Mouse (Mus musculus) heart, adult 11 months (tissue): ENCODE measurements around the gene Ccdc34.

Experiments
- DNase-seq: peaks from one replicate; pipeline ENCODE4 v3.0.0; 2022

Gene Ccdc34

DNA sequence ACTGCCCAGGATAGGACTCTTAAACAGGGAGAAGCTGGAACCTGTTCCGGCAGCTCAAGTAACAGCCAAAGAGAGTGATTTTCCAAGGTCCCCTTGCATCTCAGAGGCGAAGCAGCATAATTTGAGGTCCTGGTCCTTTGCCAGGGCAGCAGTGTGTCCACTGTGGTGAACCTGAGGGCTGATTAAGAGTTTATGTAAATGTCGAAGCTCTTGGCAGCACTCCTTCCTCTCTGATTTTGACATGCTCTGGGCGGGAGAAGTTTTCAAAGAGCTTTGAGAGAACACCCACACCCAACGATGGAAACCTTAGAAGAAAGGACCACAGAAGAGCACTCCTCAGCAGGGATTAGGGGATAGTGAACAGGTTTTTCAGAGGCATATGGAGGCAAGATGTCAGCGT is 164.6 kb downstream of the Ccdc34 start:
- peak; percentile 85 for DNase-seq

DNA sequence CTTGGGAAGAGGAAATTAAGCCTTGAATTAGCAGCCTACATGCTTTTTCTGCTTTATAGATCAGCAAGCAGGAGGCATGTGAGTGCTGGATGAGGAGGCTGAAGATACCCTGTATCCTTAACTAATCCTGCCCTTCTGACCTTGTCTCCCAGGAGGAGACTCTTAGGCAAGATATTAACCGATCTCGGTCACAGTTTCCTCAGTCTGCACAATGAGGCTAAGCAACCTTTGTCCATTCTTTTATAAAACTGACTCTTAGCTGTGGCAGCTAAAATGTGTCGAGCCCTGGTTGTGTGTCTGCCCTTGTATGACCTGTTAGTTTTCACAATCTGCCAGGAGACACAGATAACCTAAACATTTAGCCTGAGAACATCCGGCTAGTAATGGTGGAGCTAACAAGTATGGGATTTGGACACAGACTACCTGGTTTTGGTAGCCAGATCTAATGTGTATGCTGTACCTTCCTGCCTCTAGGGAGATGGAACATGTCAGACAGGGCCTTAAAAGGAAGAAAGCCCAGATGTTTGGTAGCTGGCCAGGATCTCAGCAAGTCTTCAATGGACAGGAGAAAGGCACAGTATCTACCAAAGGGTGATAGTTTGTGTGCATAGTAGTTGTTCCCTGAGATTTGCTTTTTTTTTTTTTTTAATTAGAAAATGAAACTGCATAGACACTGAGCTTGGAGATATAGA is 165.3 kb downstream of the Ccdc34 start:
- peak; percentile 59 for DNase-seq

DNA sequence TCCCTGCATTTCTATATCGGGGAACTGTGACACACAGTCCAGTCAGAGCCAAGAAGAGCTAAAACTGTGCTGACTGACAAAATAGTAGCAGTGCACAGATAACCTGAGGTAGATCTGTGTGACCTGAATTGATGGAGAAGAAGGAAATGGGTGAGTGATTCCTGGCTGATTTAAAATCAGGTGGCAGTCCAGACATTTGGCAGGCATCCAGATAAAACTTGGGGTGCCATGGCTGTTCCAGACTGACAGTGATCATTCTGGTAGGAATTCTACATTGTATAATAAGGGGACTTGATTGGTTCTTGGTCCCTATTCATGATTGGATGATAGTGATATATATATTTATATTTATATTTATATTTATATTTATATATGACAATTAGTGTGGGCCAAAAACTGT is 166.5 kb downstream of the Ccdc34 start:
- DNase-seq: peak; percentile 39

DNA sequence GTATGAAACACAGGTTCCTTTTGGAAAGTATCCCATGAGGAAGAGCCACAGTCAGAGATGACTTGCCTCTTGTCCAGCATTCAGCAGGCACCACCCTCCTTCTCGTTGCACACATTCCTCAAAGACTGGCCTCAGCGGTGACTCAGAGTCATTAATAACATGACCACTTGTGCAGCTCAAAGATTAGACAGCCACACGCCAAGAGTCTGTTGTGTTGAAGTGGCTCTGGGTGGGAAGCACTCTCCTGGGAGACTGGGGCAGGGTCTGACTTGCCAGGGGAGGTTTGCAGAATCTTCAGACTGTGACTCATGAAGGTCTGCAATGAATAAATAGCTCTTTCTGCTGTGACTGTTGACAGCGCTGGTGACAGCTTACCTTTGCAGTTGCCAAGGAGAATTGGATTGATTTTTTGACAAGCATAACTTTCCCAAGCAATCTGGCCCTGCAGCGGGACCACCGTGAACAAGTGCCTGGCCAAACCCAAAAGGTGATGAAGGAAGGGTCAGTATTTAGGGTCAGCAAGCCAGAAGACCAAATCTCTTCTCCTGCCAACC is 168.9 kb downstream of the Ccdc34 start:
- peak; percentile 95 for DNase-seq

DNA sequence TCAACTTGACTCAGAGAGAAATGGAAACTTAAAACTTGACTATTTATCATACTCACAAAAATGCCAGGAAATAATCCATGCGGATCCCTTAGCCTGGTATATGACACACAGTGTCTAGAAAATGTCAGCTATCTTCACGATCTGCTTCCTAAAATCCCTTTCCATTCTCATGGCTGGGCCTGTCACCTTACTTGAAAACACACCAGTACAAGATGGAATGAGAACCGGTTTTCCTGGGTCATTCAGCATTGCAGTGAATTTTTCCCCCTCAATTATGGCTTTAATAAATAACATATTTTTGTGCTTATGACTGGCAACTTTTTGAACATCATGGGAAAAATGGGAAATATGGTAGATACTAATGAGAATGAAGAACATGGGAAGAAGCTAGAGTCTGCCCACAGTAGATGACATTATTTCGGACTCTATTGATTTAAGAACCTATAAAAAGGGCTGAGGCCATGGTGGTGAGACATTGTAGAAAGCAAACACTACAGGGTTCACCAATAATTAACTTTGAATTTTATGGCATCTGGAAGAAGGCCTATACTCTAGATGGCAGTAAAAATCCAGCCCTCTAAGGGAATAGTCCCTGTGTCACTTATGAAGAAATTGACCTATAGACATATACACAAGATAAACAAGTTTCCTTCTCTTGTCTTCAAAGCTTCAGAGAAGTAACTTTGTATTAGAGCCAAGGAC is 171.2 kb downstream of the Ccdc34 start:
- peak; percentile 66 for DNase-seq

DNA sequence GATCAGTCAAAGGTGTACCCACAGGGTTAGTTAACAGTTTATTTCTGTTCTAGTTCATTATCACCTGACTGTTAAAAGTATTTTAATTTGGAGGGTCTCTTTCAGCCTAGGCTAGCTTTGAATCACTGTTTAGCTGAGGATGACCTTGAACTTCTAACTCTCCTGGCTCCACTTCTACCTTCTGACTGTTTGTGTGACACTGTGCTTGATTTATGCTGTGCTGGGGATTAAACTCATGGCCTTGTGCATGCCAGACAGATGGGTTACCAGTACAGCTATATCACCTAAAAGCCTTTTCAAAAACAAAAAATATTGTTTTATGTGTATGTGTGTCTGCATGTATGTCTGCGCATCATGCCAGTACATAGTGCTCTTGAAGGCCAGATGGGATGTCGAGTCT is 172.8 kb downstream of the Ccdc34 start:
- DNase-seq: peak; percentile 48

DNA sequence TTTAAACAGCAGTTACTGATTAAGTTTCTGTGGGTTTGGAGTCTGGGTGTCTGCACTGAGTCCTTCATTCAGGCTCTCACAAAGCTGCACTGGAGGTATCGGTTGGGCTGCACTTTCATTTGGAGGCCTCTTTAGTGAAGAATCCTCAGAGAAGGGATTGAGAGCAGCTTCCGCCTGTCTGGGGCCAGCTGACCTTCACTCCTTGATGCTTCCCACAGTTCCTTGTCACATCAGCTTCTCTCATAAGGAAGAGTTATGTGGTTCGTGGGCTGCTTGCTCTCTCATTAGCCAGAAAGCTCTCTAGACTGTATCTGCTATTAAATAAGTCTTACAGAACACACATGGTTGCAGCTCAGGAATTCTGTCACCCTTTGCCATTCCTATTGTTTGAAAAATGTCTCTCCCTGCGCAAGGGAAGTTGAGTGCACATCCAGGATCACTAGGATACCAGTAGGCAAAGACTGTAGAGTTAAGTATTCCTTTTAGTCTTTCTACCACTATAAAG is 173.6 kb downstream of the Ccdc34 start:
- peak; percentile 72 for DNase-seq

DNA sequence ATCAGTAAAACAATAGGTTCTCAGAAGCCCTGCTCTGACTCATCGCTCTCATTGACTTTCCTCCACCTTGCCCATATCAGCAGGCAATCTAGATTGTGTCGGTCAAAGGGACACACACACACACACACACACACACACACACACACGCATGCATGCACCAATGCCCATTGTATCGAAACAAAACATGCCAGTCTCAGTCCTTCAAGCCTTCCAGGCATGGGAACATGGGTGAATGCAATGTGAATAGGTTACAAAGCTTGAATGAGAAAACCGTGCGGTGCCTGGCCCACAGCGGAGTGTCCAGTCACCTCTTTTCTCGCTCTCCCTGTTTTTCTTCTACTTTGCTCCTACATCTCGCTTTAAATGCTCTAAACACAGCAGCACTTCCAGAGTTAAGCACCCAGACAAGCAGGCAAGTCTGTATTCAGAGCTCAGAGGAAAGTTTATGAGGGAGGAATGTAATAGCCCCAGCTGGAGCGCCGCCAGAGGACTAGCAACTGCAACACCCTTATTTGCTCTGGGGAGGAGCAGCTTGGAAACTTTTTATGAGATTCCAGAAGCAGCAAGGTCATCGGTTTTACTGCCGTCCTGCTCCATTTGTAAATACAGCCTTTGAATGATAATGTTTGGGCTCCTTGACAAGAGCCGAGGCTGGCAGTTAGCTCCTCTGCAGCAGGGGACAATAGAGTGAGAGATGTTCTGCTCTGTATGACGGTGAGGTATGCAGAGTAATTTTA is 174.5 kb downstream of the Ccdc34 start:
- peak; percentile 93 for DNase-seq

DNA sequence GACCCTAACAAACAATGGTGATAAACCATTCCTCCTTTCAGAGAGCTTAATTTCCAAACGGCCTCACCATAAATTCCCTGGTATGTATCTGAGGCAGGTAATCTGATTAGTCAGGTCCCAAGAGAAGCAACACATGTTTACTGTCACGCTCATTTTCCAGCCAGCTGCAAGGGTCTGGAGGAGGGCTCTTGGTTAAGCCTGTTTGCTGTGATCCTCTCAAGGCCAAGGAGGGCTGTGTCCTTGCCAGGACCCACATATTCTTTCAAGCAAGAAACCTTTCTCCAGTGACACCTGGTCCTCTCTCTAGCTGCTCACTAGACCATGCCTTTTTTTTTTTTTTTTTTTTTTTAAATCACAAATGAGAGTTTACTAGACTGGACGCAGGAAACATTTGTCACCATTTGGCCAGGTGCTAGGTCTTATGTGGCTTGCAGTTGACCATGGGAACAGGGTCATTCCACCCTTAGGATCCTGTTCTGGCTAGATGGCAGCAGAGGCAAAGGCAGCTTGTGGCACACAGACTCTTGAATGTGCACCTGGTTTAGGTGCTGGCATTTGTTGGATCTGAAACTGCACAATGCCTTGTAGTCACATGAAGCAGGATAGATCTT is 175.2 kb downstream of the Ccdc34 start:
- DNase-seq: no peak

DNA sequence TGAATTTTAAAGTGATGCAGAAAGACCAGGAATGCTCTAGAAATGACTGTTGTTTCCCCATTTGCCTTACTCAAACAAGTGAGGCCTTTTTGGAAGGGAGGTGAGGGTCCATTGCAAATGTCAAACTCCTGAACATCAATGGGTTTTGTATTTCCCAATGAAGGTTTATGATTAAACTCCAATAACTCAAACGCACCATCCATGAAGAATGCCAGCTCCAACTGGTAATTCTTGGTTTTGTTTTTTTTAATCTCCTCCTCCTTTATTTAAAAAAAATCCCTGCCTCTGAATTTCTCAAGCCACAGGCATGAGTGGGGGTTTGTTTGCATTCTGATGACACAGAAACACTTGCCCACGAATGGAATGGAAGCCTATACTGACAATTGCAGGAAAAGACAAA is 178.9 kb downstream of the Ccdc34 start:
- DNase-seq: no peak

DNA sequence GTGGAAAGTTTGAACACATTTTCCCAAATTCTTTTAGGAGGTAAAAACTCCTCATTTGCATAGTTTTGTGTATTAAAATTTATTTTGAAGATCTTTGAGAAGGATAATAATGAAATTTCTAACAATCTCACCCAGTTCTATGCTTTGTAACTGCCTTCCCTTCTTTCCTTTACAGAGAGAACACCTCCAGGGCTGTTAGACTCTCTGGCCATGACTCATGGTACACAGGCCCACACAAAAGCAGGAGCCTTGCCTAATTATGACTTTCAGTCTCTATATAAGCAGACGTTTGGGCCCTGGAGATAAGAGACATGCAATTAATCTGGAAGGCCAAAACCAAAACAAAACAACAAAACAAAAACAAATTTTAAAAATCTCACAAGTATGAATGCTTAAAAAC is 182.0 kb downstream of the Ccdc34 start:
- DNase-seq: peak; percentile 27

DNA sequence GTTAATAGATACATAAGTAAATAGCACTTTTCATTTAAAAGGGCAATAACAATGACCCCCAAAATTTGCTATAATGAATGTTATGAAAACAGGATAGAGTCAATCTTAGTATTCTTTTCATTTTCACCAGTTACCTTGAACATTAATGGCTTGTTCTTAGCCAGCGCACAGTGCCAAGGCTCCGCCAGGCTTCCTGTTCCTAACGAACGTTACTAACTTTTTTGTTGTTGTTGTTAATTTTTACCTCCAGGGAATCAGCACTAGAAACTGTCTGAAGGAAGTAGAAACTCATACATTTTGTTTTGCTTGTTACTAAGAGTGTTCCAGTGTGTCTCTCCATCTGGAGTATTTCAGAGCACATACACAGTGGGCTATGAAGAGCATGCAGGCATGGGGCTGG is 184.2 kb downstream of the Ccdc34 start:
- DNase-seq: peak; percentile 22

DNA sequence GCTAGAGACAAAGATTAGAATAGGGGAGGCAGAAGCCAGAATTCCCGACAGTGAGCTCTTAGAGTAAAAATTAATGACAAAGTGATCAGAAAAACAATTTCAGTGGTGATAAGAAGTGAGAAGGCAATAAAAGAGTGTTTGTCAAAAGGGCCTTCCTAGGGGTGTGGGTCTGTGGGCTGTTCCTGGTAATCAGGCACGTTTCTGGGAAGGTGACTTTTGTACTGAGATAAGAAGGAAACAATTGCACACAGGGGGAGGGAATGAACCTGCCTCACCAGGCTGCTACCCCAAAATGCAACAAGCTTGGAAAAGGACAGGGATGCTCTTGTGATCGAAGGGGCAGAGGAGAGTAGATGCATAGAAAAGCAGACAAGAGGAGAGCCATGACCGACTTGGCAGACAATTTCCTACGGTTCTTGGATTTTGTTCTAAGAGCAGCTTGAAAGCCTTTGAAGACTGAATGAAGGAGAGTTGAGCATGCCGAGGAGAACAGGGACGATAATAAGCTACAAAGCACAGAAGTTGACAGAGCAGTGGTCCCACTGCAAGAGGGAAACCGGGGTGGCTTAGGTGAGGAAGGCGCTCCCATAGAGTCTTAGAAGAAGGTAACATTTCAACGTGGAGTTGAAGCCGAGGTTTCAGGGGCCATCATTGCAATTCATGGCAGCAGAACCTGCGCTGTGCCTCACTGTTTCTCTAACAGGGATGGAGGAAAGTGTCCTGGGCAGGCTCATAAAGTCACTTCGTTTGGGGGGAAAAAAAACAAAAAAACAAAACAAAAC is 185.3 kb downstream of the Ccdc34 start:
- peak; percentile 81 for DNase-seq

DNA sequence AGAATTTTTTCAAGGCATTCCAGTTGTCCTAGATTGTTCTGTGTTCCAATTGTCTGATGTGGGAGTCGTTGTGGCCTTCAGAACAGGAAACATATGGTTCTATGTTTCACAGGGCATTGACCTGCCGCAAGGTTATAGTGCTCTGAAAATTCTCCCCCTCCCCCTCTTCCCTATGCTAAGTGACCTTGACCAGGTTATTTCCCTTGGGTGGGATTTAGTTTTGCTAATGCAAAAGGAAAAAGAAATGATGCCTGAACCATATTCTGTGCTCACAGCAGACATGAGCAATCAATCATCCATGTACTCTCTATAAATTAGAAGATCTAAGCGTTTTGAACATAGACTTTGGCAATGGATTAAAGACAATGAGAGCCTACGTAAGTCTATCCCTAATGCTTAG is 186.6 kb downstream of the Ccdc34 start:
- DNase-seq: peak; percentile 10

DNA sequence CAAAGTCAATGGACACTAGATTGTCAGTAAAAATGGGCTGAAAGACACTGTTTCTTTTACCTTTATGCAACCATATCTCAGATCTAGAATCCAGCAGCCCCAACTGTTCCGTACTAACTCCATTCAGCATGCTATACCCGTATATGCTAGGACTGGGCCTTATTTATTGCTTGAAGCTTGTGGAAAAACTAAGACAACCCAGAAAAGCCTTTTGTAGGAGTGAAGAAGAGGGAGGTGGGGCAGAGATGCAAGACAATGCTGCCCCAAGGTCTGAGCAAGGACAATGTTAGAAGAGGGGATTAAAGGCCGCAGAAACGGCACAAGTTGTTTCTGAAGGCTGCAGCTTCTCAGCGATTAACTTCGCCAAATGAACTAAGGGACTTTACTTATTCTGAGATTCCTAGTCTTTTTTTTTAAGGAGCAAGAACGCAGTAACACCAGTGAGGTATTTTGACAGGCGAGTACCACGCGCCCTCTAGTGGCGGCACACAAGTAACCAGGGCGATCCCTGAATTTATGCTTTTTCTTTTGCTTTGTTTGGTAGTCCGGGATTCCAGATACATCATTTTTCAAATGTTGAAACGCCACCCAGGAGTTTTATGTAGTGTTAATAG is 187.2 kb downstream of the Ccdc34 start:
- DNase-seq: peak; percentile 88

DNA sequence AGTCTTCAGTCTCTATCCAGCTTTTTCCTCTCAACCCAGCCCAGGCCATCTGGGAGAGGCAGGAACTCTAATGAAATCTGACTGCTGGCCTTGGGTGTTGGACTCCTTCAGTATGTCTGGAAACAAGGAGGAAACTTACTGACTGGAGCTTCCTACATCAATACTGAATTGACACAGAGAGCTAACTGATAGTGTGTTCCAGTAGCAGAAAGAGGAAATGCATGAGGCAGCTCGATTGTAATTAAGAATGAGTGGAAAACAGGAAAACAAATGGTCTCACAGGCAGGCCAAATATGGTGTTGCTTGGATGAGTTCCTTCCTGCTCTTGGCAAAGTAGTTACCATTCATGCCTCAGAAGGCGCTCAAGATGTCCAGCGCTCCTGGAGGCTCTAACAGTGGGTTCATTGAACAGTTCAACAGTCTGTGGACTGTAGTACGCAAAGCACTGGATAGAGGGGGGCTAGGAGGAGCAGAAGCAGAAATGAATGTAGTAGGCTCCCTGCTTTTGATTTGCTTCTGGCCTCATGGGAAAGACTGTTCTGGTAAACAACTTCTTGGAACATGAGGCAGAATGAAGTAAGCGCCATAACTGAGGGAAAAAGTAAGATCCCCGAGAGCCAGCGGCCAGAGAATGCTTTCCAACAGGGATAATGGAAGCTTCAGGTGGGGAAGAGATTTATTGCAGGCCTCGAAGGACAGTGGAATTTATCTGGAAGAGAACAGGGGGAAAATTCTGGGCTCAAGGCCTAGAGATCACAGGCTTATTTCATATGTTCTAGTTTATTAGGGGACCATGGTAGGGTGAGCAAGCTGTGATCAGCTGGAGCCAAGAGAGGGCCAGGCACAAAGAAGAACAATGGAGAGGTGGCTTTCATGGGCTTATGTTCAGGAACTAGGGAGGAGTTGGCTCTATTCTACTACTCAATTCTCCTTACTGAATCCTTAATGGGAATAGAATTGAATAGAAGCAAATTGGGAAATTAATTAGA is 193.2 kb downstream of the Ccdc34 start:
- DNase-seq: peak; percentile 97

DNA sequence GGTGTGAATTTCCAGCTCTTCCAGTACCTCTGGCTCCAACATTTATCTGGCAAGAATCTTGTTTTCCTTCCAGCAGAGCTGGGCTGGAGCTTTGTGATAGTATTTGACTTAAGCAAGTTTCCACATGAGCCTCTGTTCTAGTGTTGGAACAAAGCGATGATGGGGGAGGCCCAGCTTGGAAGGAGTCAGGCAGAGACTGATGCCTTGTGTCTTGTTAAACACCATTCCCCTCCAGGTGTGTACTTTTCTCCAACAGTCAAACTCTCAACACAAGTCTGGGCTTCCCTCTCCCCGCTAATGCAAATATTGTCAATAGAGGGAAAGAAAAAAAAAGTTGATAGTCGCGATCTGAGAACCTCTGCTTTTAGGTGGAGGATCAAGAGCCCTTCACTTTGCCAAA is 196.7 kb downstream of the Ccdc34 start:
- peak; percentile 82 for DNase-seq

DNA sequence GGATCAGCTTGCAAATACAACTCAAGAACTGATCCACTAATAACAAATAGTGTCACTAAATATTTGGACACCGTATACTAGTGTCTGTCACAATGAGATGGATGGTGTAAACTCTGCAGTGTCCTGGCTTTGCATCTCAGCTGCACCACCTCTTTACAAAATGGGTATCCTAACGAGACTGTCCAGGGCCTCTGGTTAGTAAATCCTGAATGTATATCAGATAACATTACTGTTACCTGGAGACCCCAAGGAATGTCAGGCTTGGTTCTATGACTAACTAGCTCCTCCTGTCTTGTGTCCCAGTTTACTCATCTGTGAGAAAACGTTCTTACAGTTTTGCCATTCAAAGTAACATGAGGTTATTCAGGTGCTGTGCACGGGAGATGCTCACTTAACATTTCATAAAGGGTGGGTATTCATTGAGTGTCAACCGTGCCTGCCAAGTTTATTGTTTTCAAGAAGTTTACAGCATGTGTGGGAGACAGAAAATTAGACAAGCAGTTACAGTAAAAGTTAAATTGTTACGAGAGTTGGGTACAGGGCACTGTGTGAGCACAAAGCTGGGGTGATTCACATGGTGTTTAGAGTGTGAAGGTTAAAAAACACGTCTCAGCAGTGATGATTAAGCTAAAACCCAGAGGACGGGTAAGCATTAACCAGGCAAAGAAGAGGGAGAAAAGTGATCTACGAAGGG is 197.5 kb downstream of the Ccdc34 start:
- DNase-seq: peak; percentile 33

DNA sequence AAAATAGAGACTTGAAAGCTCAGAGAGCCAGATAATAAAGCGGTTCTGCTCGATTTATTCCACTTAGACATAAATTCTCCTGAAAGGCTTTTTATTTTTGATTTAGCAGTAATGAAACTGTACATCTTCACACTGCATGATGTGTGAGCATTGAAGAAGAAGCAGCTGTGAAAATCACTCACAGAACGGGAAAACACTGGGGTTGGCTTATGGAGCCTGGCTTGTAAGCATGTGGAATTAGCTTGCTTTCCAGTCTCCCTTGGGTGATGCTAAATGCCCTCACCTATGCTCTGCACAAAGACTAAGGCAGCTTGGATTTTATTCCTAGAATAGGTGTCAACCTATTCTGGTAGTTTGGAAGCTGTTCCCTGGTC is 198.1 kb downstream of the Ccdc34 start:
- DNase-seq: no peak

DNA sequence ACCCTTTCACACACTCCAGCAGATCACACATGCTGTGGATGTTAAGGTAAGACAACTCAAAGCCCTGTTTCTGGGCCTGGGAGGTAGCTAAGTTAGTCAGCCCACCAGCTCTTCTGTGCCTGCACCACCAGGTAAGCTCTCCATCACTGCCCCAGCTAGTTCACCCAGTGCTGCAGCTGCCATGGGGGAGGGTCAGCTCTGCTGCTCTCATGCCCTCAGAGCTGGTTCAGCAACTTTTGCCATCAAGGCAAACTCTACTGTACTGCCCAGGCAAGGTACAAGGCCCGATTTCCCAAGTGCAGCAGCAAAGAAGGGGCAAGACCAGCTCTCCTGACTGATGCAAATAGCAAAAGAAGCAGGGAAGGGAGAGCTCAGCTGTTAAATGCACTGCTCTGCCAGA is 202.9 kb downstream of the Ccdc34 start:
- DNase-seq: peak; percentile 45
